ENCODE assay signal across 8 mouse cellular contexts in genomic region chr5:30614221-30614620, GRCm38 (mm10). TPM values are rescaled to one million over a fixed set of nuclear protein-coding genes. Genes with fewer than 3 reads are reported as not detected.
DNase-seq lines count a peak whose midpoint lies in the region; ATAC-seq lines count a peak whose summit lies in the region.

No protein-coding gene starts in this region.

- H3K27me3 ChIP-seq in heart, embryonic 15.5 days: no peaks in the 10 kb centered on the region
- H3K27me3 ChIP-seq in forebrain, embryonic 11.5 days (ENCODE audit: control insufficient read depth, insufficient read depth, low read length): no peaks in the 10 kb centered on the region

- peak overlapping the region; percentile 89 for H3K27ac ChIP-seq in heart, embryonic 15.5 days
- H3K27ac ChIP-seq in forebrain, embryonic 11.5 days (ENCODE audit: low read depth, low read length): no peak overlapping the region

- no peak overlapping the region for H3K4me3 ChIP-seq in heart, embryonic 15.5 days
- no peak overlapping the region for H3K4me3 ChIP-seq in forebrain, embryonic 11.5 days (ENCODE audit: low read depth, low read length)

- peak overlapping the region; percentile 18; the same call in 1 of the 2 replicates for H3K4me2 ChIP-seq in heart, embryonic 15.5 days
- no peak overlapping the region for H3K4me2 ChIP-seq in forebrain, embryonic 11.5 days (ENCODE audit: low read depth, low read length, severe bottlenecking)

- peaks cover 66% of the 10 kb centered on the region for H3K4me1 ChIP-seq in heart, embryonic 15.5 days (replicated peaks)
- no peaks in the 10 kb centered on the region for H3K4me1 ChIP-seq in forebrain, embryonic 11.5 days (replicated peaks; ENCODE audit: control insufficient read depth, insufficient read depth, low read length)

- peak overlapping the region; percentile 29; the same call in 1 of the 2 replicates for H3K9ac ChIP-seq in heart, embryonic 15.5 days
- H3K9ac ChIP-seq in forebrain, embryonic 11.5 days (ENCODE audit: low read length): no peak overlapping the region

- H3K9me3 ChIP-seq in heart, embryonic 15.5 days (replicated peaks): no peaks in the 10 kb centered on the region
- no peaks in the 10 kb centered on the region for H3K9me3 ChIP-seq in forebrain, embryonic 11.5 days (ENCODE audit: control insufficient read depth, low read length)

- peak; percentile 20 for DNase-seq in urinary bladder, postnatal 14 days (ENCODE audit: low spot score)
- no peak for DNase-seq in urinary bladder, postnatal 36 days (ENCODE audit: low spot score in 2 of 2)
- DNase-seq in kidney, postnatal 4 days: peak; percentile 71 to 81
- peak; percentile 43 for DNase-seq in yolk sac, embryonic 10.5 days (ENCODE audit: low spot score)
- no peak for DNase-seq in urinary bladder, adult 2 months (ENCODE audit: low spot score)
- no peak for DNase-seq in forebrain, embryonic 11.5 days (ENCODE audit: low spot score)

- WGBS in heart, embryonic 15.5 days: 18% methylated on average over 1 of the region's 1 CpGs
- WGBS in forebrain, embryonic 11.5 days: 22% methylated on average over 1 of the region's 1 CpGs

- ATAC-seq in heart, embryonic 15.5 days (replicated peaks; ENCODE audit: insufficient number of reproducible peaks, insufficient read depth, low FRiP score, low read depth): peak; percentile 81
- no peak for ATAC-seq in erythroblast, adult 5-6 weeks (replicated peaks; ENCODE audit: low FRiP score, poor library complexity, severe bottlenecking)
- ATAC-seq in forebrain, embryonic 11.5 days (replicated peaks; ENCODE audit: low FRiP score): no peak

- H3K36me3 ChIP-seq in heart, embryonic 15.5 days: no peaks in the 10 kb centered on the region
- H3K36me3 ChIP-seq in forebrain, embryonic 11.5 days (ENCODE audit: control insufficient read depth, insufficient read depth, low read length): no peaks in the 10 kb centered on the region

RNA-seq across cellular contexts. Expression of gene Kcnk3, which starts 26.3 kb away (rescaled TPM):
- 16.5 and 27.5 TPM in 2 replicates for polyA plus RNA-seq in heart, embryonic 15.5 days (2015; fragmentation: Nextera tagmentation; extraction: Ambion mirVana)
- total RNA-seq in erythroblast, adult 5-6 weeks (2015; ENCODE audit: low replicate concordance): not detected in 2 replicates
- not detected in 2 replicates for total RNA-seq in erythroblast, adult 5-6 weeks (2017; ENCODE audit: low replicate concordance)
- 15.1 and 28.4 TPM in 2 replicates for polyA plus RNA-seq in urinary bladder, adult 2 months (2012; rRNA removed)
- 0.20 and 0.24 TPM in 2 replicates for polyA plus RNA-seq in forebrain, embryonic 11.5 days (2014; fragmentation: Nextera tagmentation; extraction: Ambion mirVana)

RNA-seq across cellular contexts. Expression of gene Slc35f6, which starts 33.5 kb away (rescaled TPM):
- polyA plus RNA-seq in heart, embryonic 15.5 days (2015; fragmentation: Nextera tagmentation; extraction: Ambion mirVana): 22.2 and 28.2 TPM in 2 replicates
- 4.4 and 16.7 TPM in 2 replicates for total RNA-seq in erythroblast, adult 5-6 weeks (2015; ENCODE audit: low replicate concordance)
- 3.3 and 5.7 TPM in 2 replicates for total RNA-seq in erythroblast, adult 5-6 weeks (2017; ENCODE audit: low replicate concordance)
- 51.3 and 51.9 TPM in 2 replicates for polyA plus RNA-seq in urinary bladder, adult 2 months (2012; rRNA removed)
- 24.1 and 28.3 TPM in 2 replicates for polyA plus RNA-seq in forebrain, embryonic 11.5 days (2014; fragmentation: Nextera tagmentation; extraction: Ambion mirVana)

RNA-seq across cellular contexts. Expression of gene Cenpa, which starts 52.4 kb away (rescaled TPM):
- 210 and 218 TPM in 2 replicates for polyA plus RNA-seq in heart, embryonic 15.5 days (2015; fragmentation: Nextera tagmentation; extraction: Ambion mirVana)
- total RNA-seq in erythroblast, adult 5-6 weeks (2015; ENCODE audit: low replicate concordance): 79.8 and 117 TPM in 2 replicates
- total RNA-seq in erythroblast, adult 5-6 weeks (2017; ENCODE audit: low replicate concordance): 67.2 and 74.4 TPM in 2 replicates
- 7.9 and 9.9 TPM in 2 replicates for polyA plus RNA-seq in urinary bladder, adult 2 months (2012; rRNA removed)
- 439 and 447 TPM in 2 replicates for polyA plus RNA-seq in forebrain, embryonic 11.5 days (2014; fragmentation: Nextera tagmentation; extraction: Ambion mirVana)

Comparison
In these comparisons a context has a peak if more than half of its experiments do, and no peak if none do; other contexts are left out.
1. DNase-seq: peak in urinary bladder, postnatal 14 days (single experiment), kidney, postnatal 4 days (2 of 2) and yolk sac, embryonic 10.5 days (single experiment); none in urinary bladder, postnatal 36 days (0 of 2), urinary bladder, adult 2 months (single experiment) and forebrain, embryonic 11.5 days (single experiment).
2. RNA of gene Kcnk3, which starts 26.3 kb away (polyA plus RNA-seq): 16.5 to 27.5 TPM in heart, embryonic 15.5 days and 15.1 to 28.4 TPM in urinary bladder, adult 2 months; 0.20 to 0.24 TPM in forebrain, embryonic 11.5 days; every median in the first group is over 10 times any median in the second.
3. RNA of gene Cenpa, which starts 52.4 kb away (polyA plus RNA-seq): 439 to 447 TPM in forebrain, embryonic 11.5 days and 210 to 218 TPM in heart, embryonic 15.5 days; 7.9 to 9.9 TPM in urinary bladder, adult 2 months; every median in the first group is over 10 times any median in the second.